In the genomic region with DNA sequence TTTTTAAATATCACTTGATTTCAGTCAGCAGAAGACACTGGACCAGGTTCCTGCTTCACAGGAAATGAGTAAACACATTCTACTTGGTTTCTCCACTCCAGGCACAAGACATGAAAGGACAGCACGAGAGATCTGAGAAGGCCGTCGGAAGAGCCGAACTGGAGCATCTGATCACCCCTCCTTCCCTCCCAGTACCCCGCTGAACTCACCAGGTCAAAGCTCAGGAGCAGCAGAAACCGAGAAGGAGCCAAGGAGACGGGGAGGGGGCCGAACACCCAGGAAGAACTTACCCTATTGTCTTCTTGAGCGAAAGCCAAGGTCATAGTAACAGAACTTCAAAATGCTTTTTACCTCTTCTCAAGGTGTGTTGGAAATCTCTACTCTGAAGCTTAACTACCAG, we compare ENCODE assay signal across 11 mouse cellular contexts.
"Had no signal": no experiment of that assay in that cellular context is flagged by ENCODE, and none has a peak within 500 bp of the region (broad histone marks: within the 10 kb centered on the region; RNA-seq: fewer than 3 reads in every experiment).

No protein-coding gene starts in this region.

- H3K9ac ChIP-seq: limb, embryonic 15.5 days; liver, embryonic 13.5 days; liver, postnatal 0 days; midbrain, embryonic 12.5 days had no signal

- DNase-seq: layer of hippocampus, adult 9-11 months; layer of hippocampus, postnatal 36 days; liver, embryonic 13.5 days; liver, postnatal 0 days; thymus, postnatal 4 days had no signal

- H3K4me3 ChIP-seq: limb, embryonic 15.5 days; liver, embryonic 13.5 days; midbrain, embryonic 12.5 days had no signal

- H3K4me2 ChIP-seq: limb, embryonic 15.5 days; liver, embryonic 13.5 days; midbrain, embryonic 12.5 days had no signal

- H3K27ac ChIP-seq: limb, embryonic 15.5 days; liver, embryonic 13.5 days; midbrain, embryonic 12.5 days; stomach, postnatal 0 days had no signal

- H3K27me3 ChIP-seq: limb, embryonic 15.5 days; liver, embryonic 13.5 days; midbrain, embryonic 12.5 days had no signal

- H3K36me3 ChIP-seq: limb, embryonic 15.5 days; liver, embryonic 13.5 days; midbrain, embryonic 12.5 days had no signal

- ATAC-seq: inflammation-experienced regulatory T-cells, adult 6 months; intestine, postnatal 0 days; liver, postnatal 0 days; midbrain, embryonic 16.5 days had no signal

- H3K9me3 ChIP-seq: limb, embryonic 15.5 days; liver, embryonic 13.5 days had no signal

- H3K4me1 ChIP-seq: limb, embryonic 15.5 days; liver, embryonic 13.5 days; midbrain, embryonic 12.5 days had no signal
